Mouse (Mus musculus): ENCODE data around the gene Rnaseh2b.

Gene Rnaseh2b

DNA sequence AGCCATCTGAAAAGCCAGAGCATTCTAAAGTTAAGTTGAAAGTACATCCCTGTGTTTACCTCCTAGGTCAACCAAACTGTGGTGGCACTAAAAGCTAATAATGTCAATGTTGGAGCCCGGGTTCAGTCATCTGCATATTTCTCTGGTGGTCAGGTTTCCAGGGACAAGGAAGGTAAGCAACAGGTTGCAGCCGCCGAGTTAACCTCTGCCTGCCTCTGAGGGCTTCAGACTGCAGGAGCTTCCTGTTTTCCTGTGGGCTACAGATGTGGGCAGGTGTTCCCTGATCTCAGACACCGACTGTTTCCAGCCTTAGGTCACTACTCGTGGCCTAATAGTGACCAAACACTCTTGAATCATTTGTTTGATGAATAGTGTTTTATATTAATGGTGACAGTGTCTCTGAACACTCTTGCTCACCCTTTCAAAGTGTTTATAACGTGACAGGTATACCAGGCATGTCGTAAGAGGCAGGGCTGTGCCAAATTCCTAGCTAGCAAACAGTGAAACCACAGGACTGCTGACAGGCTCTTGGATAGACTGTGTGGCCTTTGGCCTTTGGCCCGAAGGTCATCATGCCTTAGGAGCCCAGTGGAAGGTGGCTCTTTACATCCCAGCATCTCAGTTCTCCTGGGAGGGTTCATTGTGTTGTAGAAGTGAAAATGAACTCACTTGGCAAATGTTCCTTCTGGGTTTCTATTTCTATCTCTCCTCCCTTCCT is 69.0 kb downstream of the Rnaseh2b start:
- DNase-seq (ENCODE audit: low spot score) = no peak

DNA sequence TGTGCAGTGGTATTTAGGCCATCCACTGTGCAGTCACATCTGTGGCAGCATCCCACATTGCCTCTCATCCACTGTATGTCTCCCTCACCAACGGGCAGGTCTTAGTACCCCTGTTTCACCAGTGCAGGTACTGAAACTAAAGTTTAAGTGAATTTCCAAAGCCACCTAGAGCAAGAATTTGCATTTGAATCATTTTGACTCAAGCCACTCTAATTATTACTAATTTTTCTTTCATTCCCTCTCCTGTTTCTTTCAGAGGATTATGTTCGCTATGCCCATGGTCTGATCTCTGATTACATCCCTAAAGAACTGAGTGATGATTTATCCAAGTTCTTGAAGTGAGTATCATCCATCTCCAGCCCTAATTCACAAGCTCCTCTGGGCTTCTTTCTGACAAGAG is 71.4 kb downstream of the Rnaseh2b start:
- DNase-seq (ENCODE audit: low spot score) = no peak

DNA sequence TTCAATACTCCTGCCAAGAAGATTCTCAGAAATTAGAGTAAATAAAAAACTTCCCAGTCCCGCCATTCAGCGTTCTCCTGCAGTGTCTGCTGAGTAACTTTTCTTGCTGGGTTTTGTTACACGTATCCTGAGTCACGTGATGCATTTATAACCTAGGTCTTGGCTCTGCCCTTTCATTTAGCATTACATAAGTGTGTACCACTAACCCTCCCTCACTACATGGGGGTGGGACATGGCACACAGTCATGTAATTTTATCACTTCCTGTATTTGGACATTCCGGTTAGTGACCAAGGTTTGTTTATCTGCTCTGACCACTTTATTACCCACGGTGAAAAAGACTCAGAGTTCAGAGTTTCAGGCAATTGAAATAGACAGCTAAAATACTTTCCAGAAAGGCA is 78.4 kb downstream of the Rnaseh2b start:
- no peak for DNase-seq (ENCODE audit: low spot score)

DNA sequence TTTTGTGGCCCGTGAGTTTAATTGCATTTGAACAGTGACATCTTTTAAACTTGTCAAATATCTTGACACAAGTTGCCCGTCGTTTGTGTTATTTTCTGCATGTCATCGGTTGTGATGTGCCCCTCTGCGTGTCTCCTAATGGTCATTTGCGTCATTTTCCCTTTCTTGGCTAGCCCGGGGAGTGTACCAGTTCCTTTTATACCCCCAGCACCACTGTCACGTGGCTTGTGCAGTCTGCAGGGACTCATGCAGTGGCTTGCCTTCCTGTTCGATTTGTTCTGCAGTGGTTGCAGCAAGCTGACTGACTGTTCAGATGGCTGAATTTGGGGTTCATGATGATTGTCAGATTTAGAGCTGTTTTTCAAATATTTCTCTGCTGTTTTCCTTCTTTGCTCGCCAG is 81.6 kb downstream of the Rnaseh2b start:
- DNase-seq (ENCODE audit: low spot score) = no peak

DNA sequence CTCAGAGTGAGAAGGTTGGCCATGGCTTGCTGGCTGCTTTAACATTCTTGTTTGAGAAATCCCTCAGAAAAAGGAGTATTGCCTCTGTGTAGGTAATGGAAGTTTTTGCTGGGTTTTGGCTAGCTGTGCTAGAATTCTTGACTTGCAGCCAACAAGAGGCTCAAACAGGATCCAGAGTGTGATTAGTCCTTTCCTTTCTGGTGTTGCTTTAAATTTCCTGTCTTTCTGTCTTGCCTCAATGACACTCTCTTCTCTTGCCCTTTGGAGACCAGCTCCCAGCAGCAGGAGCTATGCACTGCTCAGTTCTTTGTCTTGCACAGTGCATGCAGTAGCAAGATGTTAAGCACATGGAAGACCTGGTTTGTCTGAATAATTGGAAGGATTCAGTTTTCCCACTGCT is 83.3 kb downstream of the Rnaseh2b start:
- no peak for DNase-seq (ENCODE audit: low spot score)

DNA sequence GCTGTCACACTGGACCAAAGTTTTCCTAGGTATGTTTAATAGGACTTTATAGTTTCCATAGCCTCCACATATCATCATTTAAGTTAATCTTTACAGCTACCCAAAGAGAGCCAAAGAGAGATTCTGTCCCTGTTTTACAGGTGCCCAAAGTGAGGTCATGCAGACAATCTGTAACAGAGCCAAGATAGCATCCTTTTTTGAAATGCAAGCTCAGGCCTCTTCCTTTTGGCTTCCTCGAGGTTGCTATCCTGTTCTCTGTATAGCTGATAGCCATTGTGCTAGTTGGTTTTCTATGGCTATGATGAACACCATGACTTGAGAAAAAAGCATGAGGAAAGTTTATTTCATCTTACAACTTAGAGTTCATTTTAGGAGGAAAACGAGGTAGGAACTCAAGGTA is 83.7 kb downstream of the Rnaseh2b start:
- no peak for DNase-seq (ENCODE audit: low spot score)

DNA sequence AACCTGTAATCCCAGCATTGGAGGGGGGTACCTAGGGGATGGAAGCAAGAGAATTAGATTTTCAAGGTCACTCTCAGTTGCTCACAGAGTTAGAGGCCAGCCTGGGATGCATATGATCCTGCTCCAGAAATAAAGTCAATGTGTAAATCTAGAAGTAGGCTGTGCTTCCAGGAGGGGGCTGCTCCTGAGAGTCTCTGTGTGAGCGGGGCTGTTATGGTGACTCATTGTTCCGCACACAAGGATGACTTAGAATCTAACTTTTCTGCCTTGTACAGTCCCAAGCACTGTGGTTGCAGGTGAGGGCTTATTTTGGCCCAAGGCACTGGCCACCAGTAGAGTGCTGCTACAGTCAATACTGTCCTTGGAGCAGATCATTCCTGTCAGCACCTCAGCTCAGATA is 87.0 kb downstream of the Rnaseh2b start:
- no peak for DNase-seq (ENCODE audit: low spot score)

DNA sequence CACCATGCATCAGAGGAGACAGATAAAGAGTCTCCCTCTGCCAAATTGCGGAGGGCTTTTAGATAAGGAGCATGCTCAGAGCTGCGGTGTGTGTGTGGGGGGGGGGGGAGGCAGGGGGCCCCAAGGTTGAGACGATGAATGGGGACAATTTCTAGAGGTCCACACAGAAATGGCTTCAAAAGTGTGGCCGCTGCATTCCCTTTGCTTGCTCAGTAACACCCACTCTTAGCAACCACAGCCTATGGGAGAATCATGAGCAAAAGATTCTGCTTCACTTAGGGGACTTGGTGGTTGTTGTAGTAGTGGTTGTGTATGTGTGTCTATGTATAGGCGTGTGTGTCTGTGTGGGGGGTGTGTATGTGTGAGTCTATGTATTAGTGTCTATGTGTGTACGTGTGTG is 88.2 kb downstream of the Rnaseh2b start:
- no peak for DNase-seq (ENCODE audit: low spot score)

DNA sequence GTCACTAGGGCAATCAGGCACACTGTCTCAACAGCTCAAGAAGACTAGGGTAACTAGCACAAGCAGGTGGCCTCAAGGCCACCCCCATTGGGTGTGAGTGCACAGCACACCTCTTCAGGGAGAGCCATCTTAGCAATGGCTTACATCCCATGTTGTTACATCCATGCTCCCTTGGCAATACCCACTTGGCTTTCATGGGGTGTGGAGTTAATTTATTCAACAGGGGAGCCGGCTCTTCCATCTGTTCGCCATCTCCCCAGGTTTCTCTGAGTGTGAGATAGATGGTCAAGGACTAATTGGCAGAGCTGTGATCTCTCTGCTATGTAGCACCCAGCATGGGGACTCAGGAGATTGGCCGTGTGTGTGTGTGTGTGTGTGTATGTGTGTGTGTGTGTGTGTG is 90.7 kb downstream of the Rnaseh2b start:
- DNase-seq (ENCODE audit: low spot score) = no peak

DNA sequence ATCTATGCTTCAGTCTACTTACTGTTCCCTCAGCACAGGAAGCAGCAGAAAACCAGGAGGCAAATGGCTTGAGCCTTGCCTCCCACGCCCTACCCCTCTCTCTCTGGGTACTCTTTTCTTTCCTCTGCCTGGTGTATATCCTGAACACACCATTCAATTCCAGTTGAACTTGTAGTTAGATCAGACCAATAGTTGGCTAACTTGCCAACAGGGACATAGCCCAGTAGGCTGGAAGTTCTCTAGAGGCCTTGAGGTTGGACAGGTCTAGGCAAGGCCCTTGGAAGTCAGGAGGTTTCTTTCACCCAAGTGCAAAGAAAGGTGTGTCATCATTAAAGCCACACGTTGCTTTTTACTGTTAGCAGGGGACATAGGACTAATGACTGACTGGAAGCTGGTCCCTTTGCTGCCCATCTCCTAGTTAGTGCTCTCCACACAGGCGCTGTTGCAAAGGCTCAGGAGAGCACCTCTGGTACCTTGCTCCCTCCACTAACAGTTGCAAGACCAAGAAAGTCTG is 91.5 kb downstream of the Rnaseh2b start:
- no peak for DNase-seq (ENCODE audit: low spot score)

DNA sequence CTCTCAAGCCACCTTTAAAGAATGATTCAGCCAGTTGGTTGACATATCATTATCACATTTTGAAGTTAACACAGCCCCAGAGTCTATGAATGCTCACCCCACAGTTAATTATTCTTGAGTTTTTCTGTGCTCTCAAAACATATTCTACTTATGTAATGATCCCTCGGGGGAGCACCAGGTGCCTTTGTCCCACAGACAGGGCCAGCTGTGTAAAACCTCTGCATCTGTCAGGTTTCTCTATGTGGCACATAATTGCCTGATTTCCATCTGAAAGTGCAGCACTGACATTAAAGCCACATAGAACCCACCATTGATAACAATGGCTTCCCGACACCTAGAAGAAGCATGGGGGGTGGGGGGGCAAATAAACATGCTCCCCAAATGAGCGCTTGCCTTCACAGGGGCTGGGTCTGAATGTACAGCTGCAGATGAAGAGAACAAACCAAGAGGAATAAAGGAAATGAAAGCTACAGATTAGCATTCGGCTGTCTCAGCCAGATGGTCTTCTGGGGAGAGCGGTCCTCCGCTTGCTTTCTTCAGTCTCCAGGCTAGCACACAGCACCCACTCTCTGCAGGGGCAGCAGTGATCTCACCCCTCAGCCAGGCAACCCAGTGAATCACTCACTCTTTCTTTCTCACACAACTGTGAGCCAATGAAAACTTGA is 96.8 kb downstream of the Rnaseh2b start:
- no peak for DNase-seq (ENCODE audit: low spot score)

DNA sequence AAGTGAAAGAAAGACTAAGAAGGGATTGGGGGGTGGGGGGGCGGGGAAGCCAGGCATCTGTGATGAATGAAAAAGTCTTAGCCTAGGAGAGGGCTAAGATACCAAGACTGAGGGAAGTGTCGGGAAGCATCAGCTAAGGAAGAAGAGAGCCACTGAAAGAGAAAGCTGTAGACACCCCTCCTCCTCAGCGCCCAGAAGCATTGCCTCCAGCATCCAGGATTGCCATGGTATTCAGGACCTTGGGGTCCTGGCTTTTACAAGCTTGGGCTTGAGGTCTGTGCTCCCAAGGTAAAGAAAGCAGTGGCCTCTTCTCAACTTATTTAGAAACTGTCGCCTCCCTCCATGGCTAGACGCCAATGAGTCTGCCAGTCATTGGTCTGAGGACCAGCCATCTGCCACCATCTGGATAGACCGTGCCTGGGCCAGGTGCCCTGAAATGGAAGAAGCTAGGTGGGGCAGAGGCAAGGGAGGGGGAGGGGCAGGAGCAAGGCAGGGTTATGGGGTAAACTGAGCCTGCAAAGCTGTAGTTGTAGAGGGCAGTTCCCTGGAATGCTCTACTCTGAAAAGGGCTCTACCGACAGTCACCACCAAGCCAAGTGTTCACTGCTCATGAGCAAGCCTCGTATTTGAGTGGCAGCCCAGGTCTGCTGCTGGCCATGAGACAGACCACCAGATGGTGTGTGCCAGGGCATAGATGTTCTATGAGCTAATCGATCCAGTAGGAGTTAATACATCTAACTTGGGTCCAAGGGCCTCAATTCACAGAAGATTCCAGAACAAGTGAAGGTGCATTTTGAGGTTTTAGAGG is 97.5 kb downstream of the Rnaseh2b start:
- no peak for DNase-seq (ENCODE audit: low spot score)

DNA sequence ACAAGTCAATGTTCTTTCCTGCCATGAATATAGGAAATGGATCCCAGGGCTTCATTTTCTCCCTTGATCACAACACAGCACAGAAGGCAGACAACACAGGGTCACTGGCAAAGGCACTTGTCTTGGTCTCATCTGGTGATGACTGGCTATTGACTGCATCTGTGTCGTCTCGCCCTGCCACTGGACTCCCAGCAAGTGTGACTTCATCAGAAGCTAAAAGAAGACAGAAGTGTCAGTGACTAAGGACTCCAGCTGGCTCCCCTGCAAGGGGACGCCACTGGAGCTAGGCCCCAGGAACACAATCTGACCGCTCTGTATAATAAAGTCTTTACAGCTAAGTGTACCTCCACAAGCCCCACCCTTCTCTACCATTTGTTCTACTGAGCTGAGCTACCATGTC is 100.4 kb downstream of the Rnaseh2b start:
- no peak for DNase-seq (ENCODE audit: low spot score)

DNA sequence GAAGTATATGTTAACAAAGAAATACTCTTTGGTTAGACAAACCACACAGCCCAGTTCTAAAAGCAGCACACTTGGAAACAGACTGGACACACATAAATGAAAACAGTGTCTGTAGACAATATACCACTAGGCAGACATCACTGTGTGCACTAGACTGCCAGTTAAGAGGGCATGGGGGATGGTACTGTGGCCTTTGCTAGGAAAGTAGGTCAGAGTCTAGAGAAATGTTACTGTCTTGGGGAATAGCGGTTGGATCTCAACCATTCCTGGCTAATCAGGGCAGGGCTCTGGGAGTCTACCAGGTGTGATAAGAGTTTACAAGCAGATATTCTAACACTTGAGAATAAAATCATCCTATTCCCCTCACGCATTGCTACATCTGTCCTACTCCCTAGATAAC is 103.0 kb downstream of the Rnaseh2b start:
- no peak for DNase-seq (ENCODE audit: low spot score)

DNA sequence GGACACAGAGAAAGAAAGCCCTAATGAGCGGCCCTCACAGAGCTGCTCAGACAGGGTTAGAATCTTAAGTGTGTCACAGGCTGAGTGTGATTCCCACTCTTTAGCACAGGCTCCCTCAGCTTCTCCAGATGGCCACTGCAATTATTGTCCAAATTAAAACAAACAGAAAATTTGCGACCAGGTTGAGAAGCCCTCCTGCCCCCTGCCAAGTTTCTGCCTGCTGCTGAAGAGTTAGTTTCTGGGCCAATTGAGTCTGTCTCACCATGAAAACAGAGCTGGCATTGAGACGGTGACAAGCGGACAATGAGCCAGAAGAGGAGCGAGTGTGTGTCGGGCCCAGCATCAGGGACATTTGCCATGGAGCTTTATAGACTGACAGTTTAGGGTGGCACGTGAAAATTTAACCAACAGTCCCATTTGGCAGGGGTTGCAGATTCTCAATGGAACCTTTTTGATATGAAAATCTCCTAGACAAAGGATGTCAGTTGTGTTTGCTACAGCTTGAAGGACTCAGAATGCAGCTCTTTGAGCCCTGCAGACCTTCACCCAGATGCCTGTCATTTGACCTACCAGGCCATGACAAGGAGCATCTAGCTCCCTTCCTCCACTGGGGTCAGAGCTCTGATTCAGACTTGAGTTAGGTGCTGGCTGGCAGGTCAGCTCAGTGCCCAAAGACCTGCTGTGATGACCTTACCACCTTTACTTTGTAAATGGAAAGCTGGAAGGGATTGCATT is 123.8 kb downstream of the Rnaseh2b start:
- DNase-seq (ENCODE audit: low spot score) = no peak

DNA sequence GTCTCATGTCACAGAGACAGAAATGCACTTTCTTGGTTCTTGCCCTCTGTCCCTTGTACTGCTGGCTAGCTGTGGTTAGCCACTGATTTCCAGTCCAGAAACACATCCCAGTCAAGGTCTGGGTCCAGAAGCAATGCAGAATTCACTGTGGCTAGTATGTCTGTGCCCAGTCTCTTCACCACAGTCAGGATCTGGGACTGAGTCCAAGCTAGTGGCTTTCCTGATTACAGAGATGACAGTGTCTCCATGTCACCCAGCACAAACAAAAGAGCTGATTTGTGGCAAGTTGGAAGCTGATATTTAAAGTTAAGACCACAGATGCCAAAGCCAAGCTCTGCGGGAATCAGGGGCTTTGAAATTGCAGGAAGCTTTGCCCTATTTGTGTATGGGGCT is 124.3 kb downstream of the Rnaseh2b start:
- no peak for DNase-seq (ENCODE audit: low spot score)

DNA sequence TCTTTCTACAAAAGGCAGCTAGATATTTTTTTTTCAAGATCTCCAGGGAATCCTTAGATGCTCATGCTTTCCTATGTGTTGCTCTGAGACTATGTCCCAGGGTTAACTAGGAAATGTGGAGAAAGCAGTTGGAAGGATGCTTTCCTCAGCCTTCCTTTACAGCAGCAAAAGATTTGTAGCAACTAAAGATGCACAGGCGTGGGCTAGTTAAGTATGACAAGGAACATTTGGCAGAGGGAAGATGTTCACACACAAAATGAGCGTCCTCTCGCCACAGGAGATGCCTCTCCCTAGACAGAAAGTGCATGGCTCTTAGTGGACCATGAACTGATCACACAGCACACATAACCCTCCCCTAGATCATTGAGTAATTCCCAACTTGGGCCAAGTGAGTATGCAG is 125.1 kb downstream of the Rnaseh2b start:
- DNase-seq (ENCODE audit: low spot score) = no peak

DNA sequence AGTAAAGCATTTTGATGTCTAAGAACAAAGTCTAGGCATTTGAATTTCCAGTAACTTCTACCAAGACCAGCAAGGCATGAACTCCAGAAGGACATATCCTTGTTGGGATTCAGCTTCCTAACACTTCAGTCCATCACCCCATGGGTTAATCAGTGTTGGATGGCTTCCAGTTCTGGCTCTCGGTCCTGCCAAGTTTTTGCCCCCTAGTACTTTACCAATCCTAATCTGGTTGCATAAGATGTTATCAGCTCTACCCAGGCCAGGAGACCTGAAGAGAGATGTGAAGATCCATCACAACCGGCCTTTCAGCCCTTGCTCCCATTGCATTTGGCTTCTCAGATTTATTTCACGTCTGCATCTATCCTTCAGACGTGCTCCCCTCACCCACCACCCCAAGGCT is 129.9 kb downstream of the Rnaseh2b start:
- no peak for DNase-seq (ENCODE audit: low spot score)
